Mouse (Mus musculus): ENCODE results near the gene Atoh8. TPM values are rescaled to one million over a fixed set of nuclear protein-coding genes. Genes with fewer than 3 reads are reported as not detected.

Atoh8 gene
- polyA plus RNA-seq, 1 experiment from 2014 or later: 2.1 TPM

- Histone ChIP-seq H3K27me3 (replicated peaks) (peaks cover 47% of the 10 kb centered on the region; the same call in 1 of the 2 replicates), H3K36me3 (no peaks in the 10 kb centered on the region), H3K4me2 (no peak overlapping the region), H3K4me1 (peaks cover 4% of the 10 kb centered on the region; the same call in 1 of the 2 replicates), H3K27ac (no peak overlapping the region), H3K9ac (no peak overlapping the region), H3K9me3 (replicated peaks) (no peaks in the 10 kb centered on the region), H3K4me3 (no peak overlapping the region)
- 61% methylated on average over 7 of the region's 7 CpGs for WGBS (ENCODE audit: insufficient replicate concordance)
- no peak for ATAC-seq
Observed at GRCm38 (mm10) chr6:72204858-72205257, 30.5 kb downstream of the Atoh8 start.

- 47% methylated on average over 5 of the region's 5 CpGs for WGBS (ENCODE audit: insufficient replicate concordance)
- Histone ChIP-seq H3K27me3 (replicated peaks) (peaks cover 44% of the 10 kb centered on the region; the same call in 1 of the 2 replicates), H3K9me3 (replicated peaks) (no peaks in the 10 kb centered on the region), H3K4me3 (no peak overlapping the region), H3K9ac (no peak overlapping the region), H3K4me1 (peaks cover 4% of the 10 kb centered on the region; the same call in 1 of the 2 replicates), H3K4me2 (no peak overlapping the region), H3K36me3 (no peaks in the 10 kb centered on the region), H3K27ac (no peak overlapping the region)
- ATAC-seq: no peak
Observed at GRCm38 (mm10) chr6:72203279-72203678, 32.1 kb downstream of the Atoh8 start.

- Histone ChIP-seq H3K9me3 (replicated peaks) (no peaks in the 10 kb centered on the region), H3K27me3 (replicated peaks) (peaks cover 41% of the 10 kb centered on the region; the same call in 1 of the 2 replicates), H3K4me2 (no peak overlapping the region), H3K27ac (no peak overlapping the region), H3K4me3 (no peak overlapping the region), H3K9ac (no peak overlapping the region), H3K36me3 (no peaks in the 10 kb centered on the region), H3K4me1 (peaks cover 4% of the 10 kb centered on the region; the same call in 1 of the 2 replicates)
- WGBS (ENCODE audit: insufficient replicate concordance): 70% methylated on average over 5 of the region's 5 CpGs
- no peak for ATAC-seq
Observed at GRCm38 (mm10) chr6:72202732-72203131, 32.6 kb downstream of the Atoh8 start.

DNA sequence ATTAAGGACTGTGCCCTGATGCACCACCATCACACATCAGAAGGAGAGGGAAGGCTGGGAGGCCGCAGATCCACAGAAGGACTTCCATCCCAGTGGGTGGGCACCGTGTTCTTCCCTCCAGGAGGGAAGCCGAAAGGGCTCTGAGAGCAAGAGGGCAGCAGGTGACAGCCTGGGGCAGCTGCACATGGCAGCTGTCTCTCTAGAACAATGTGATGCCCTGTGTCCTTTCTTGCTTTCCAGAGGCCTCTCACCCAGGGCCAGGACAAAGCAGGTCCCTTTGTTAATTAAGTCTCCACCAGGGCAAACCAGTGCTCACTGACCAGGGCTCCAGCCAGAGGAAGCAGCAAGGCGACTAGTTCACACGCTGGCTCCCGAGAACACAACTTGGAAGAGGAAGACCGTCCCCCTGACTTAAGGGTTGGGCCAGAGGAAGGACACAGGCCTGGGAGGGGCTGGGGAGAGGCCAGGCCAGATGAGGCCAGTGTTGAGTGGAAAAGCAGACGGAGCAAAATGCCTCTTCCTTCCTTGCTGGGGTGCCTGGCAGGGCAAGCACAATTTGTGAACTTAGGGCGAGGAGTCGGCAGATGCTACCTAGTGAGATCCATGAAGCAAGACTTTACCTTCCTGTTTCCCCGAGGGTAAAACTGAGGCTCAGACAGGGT is 34.7 kb downstream of the Atoh8 start:
- WGBS (ENCODE audit: insufficient replicate concordance): 47% methylated on average over 11 of the region's 11 CpGs
- H3K4me1 ChIP-seq: peaks cover 4% of the 10 kb centered on the region; the same call in 1 of the 2 replicates
- H3K27me3 ChIP-seq (replicated peaks): peaks cover 37% of the 10 kb centered on the region; the same call in 1 of the 2 replicates
- H3K4me3 ChIP-seq: no peak overlapping the region
- H3K4me2 ChIP-seq: no peak overlapping the region
- no peak overlapping the region for H3K27ac ChIP-seq
- H3K9ac ChIP-seq: no peak overlapping the region
- no peaks in the 10 kb centered on the region for H3K9me3 ChIP-seq (replicated peaks)
- no peak for ATAC-seq
- H3K36me3 ChIP-seq: no peaks in the 10 kb centered on the region

DNA sequence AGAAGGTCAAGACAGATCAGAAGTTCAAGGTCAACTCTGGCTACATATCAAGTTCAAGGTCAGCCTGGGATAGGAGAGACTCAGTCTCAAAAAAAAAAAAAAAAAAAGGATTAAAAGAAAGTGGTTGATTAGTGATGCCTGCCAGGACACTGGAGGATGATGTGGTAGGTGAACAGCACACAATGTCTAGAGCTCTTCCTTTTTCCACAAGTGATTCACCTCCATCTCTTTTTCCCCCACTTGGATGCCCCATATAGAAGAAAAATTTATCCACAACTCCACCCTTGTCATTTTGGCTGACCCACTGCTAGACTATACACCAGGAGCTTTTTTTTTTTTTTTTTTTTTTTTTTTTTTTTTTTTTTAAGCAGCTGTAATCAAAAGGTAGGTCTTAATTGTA is 37.9 kb downstream of the Atoh8 start:
- Histone ChIP-seq H3K4me3 (no peak overlapping the region), H3K27ac (no peak overlapping the region), H3K4me1 (peaks cover 4% of the 10 kb centered on the region; the same call in 1 of the 2 replicates), H3K27me3 (replicated peaks) (peaks cover 39% of the 10 kb centered on the region; the same call in 1 of the 2 replicates), H3K9ac (no peak overlapping the region), H3K36me3 (no peaks in the 10 kb centered on the region), H3K4me2 (no peak overlapping the region), H3K9me3 (replicated peaks) (no peaks in the 10 kb centered on the region)
- ATAC-seq: no peak

DNA sequence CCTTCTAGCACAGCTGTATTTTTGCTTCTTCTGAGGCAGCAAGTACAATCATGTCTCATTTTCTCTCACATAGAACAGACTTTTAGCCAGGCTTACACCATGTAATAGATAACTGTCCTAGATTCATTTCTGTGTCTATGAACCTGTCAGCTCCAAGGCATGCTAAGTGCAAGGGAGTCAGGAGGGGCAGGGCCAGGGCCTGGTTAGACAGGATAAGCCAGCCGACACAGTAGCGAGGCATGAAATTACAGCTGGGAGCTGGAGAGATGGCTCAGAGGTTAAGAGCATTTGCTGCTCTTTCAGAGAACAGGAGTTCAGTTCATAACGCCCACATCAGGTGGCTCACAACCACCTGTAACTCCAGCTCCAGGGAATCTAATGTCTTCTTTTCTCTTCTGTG is 38.7 kb downstream of the Atoh8 start:
- H3K4me1 ChIP-seq: peaks cover 4% of the 10 kb centered on the region; the same call in 1 of the 2 replicates
- no peak overlapping the region for H3K27ac ChIP-seq
- 56% methylated on average over 3 of the region's 3 CpGs for WGBS (ENCODE audit: insufficient replicate concordance)
- ATAC-seq: no peak
- H3K4me3 ChIP-seq: no peak overlapping the region
- peaks cover 45% of the 10 kb centered on the region for H3K27me3 ChIP-seq (replicated peaks)
- no peaks in the 10 kb centered on the region for H3K9me3 ChIP-seq (replicated peaks)
- no peak overlapping the region for H3K9ac ChIP-seq
- H3K4me2 ChIP-seq: no peak overlapping the region
- H3K36me3 ChIP-seq: no peaks in the 10 kb centered on the region

DNA sequence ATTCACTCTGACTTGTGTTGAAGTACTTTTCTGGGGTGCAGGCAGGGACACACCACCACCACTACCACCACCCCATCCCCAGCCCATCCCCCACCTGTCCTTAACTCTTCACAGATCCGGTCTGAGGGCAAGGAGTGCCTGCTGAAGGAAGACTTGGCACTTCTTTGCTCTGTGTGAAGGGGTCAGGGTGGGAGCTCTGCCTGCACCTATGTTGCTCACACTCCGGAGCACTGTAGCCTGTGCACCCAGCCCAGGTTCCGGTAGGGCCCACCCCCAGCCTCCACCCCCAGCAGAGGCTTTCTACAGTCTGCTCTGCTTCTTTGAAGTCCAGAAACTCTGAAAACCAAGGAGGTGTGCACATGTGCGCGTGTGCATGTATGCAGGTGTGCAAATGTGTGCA is 44.8 kb downstream of the Atoh8 start:
- peaks cover 7% of the 10 kb centered on the region; the same call in 1 of the 2 replicates for H3K4me1 ChIP-seq
- H3K9me3 ChIP-seq (replicated peaks): no peaks in the 10 kb centered on the region
- 50% methylated on average over 5 of the region's 5 CpGs for WGBS (ENCODE audit: insufficient replicate concordance)
- no peak overlapping the region for H3K27ac ChIP-seq
- ATAC-seq: no peak
- H3K27me3 ChIP-seq (replicated peaks): peaks cover 73% of the 10 kb centered on the region
- no peak overlapping the region for H3K4me2 ChIP-seq
- H3K4me3 ChIP-seq: no peak overlapping the region
- H3K9ac ChIP-seq: no peak overlapping the region
- no peaks in the 10 kb centered on the region for H3K36me3 ChIP-seq

DNA sequence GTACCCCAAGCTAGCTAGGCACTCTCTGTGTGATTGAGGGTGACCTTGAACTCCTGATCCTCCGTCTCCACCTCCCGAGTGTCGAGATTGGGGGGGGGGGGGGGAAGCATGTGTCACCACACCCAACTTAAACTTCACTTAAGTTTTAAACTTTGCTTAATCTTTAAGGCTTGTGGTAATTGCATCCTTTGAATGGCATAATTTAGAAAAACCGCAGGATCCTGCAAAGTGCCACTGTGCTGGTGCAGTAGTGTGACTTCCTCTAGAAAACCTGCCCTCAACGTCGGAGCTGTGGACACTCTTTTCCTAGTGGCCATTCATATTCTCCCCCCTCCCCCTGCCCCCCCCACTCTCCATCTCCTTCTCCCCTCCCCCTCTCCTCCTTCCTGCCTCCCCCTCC is 45.3 kb downstream of the Atoh8 start:
- Histone ChIP-seq H3K4me3 (no peak overlapping the region), H3K9ac (no peak overlapping the region), H3K4me1 (peaks cover 7% of the 10 kb centered on the region; the same call in 1 of the 2 replicates), H3K36me3 (no peaks in the 10 kb centered on the region), H3K9me3 (replicated peaks) (no peaks in the 10 kb centered on the region), H3K27me3 (replicated peaks) (peaks cover 73% of the 10 kb centered on the region), H3K27ac (no peak overlapping the region), H3K4me2 (no peak overlapping the region)
- ATAC-seq: no peak
- WGBS (ENCODE audit: insufficient replicate concordance): 19% methylated on average over 6 of the region's 6 CpGs

GRCm38 (mm10) chr6:72189061-72189863 is 46.1 kb downstream of the Atoh8 start:
- no peak overlapping the region for H3K4me3 ChIP-seq
- H3K27ac ChIP-seq: no peak overlapping the region
- H3K27me3 ChIP-seq (replicated peaks): peaks cover 67% of the 10 kb centered on the region
- H3K9ac ChIP-seq: no peak overlapping the region
- H3K4me2 ChIP-seq: peak overlapping the region; percentile 40
- ATAC-seq: no peak
- peaks cover 7% of the 10 kb centered on the region; the same call in 1 of the 2 replicates for H3K4me1 ChIP-seq
- whole genome bisulfite sequencing (ENCODE audit: insufficient replicate concordance): 8% methylated on average over 28 of the region's 29 CpGs
- H3K36me3 ChIP-seq: no peaks in the 10 kb centered on the region
- no peaks in the 10 kb centered on the region for H3K9me3 ChIP-seq (replicated peaks)

DNA sequence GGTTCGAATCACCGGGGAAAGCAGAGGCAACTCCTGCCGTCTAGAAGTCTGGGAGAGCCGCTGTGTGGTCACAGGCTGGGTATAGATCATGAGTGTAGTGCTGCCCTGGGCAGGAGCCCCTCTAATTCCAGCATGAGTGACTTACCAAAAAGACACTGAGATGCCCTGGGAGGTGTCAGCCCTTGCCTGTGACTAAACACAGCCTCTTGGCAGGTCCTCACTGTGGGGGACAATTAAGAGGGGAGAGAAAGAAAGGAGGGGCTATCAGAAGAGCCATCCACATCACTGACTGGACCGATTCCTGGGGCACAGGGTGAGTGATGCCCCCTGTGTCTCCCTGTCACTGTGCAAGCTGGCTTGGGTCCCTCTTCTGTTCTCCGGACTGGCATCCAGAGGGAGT is 48.6 kb downstream of the Atoh8 start:
- no peak overlapping the region for H3K4me2 ChIP-seq
- H3K36me3 ChIP-seq: no peaks in the 10 kb centered on the region
- H3K4me3 ChIP-seq: no peak overlapping the region
- no peak overlapping the region for H3K9ac ChIP-seq
- H3K4me1 ChIP-seq: peaks cover 7% of the 10 kb centered on the region; the same call in 1 of the 2 replicates
- peaks cover 57% of the 10 kb centered on the region for H3K27me3 ChIP-seq (replicated peaks)
- no peaks in the 10 kb centered on the region for H3K9me3 ChIP-seq (replicated peaks)
- 61% methylated on average over 6 of the region's 6 CpGs for WGBS (ENCODE audit: insufficient replicate concordance)
- no peak for ATAC-seq
- no peak overlapping the region for H3K27ac ChIP-seq

GRCm38 (mm10) chr6:72185893-72186490 is 49.4 kb downstream of the Atoh8 start:
- 0 out of 2 replicates have a peak, but pooled peaks have one; percentile 20 for ATAC-seq
- Histone ChIP-seq H3K4me1 (peaks cover 7% of the 10 kb centered on the region; the same call in 1 of the 2 replicates), H3K27ac (no peak overlapping the region), H3K9ac (no peak overlapping the region), H3K27me3 (replicated peaks) (peaks cover 49% of the 10 kb centered on the region), H3K4me3 (no peak overlapping the region), H3K9me3 (replicated peaks) (no peaks in the 10 kb centered on the region), H3K36me3 (no peaks in the 10 kb centered on the region), H3K4me2 (no peak overlapping the region)
- 1% methylated on average over 6 of the region's 6 CpGs for WGBS (ENCODE audit: insufficient replicate concordance)

DNA sequence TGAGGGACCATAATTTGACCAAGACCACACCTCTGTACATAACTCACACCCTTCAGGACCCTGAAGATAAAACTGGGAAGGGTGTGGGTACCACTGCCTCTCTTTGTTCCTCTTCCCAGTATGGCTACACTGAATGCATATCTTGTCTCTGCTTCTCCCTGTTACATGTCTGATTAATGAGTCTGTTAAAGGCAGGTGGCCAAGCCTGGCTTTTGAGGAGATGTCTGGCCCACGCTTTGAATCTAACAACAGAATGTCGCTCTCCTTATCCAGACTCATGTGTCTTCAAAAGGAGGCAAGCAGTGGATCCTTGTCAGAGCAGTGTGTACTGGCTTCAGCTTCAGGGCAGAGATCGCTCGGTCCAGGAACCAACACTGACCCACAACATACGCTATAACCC is 50.8 kb downstream of the Atoh8 start:
- Histone ChIP-seq H3K27ac (no peak overlapping the region), H3K27me3 (replicated peaks) (peaks cover 35% of the 10 kb centered on the region), H3K36me3 (no peaks in the 10 kb centered on the region), H3K4me2 (no peak overlapping the region), H3K9ac (no peak overlapping the region), H3K9me3 (replicated peaks) (no peaks in the 10 kb centered on the region), H3K4me3 (no peak overlapping the region), H3K4me1 (peaks cover 14% of the 10 kb centered on the region)
- ATAC-seq: no peak
- 73% methylated on average over 5 of the region's 5 CpGs for whole genome bisulfite sequencing (ENCODE audit: insufficient replicate concordance)

All from liver, embryonic 12.5 days (tissue).